Mouse (Mus musculus) Muller cell, postnatal 12 days (primary cell): ENCODE measurements around the gene Kalrn.

Source experiments
- DNase-seq: peaks from one replicate; pipeline ENCODE4 v3.0.0-alpha.2; 2015; ENCODE audit errors: inconsistent ontology term

Kalrn gene

DNA sequence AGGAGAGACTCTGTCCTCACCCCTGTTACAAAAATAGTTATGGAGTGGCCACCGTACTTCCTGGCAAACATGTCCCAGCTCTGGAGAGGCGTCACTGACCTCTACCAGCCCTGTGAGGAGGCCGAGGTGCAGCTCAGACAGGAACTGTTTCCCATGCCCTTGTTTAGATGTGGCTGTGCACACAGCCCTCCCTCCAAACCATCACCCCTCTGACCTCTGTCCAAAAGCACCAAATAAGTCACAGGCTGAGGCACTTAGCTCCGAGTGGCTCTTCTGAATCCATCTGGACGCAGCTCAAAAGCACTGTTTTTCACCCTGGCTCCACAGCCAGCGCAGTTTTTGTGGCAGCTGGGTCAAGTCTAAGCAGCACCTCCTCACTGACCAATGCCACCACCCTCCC is 220.6 kb downstream of the Kalrn start:
- DNase-seq, result no peak

- DNase-seq, result no peak
These were observed 221.7 kb downstream of the Kalrn start for GRCm38 (mm10) chr16:34351575-34352150.

GRCm38 (mm10) chr16:34347574-34347973 is 225.8 kb downstream of the Kalrn start:
- no peak for DNase-seq

GRCm38 (mm10) chr16:34344895-34345876 is 228.1 kb downstream of the Kalrn start:
- DNase-seq, result no peak

- peak; percentile 39 for DNase-seq
These were observed 229.4 kb downstream of the Kalrn start for GRCm38 (mm10) chr16:34343968-34344367.

DNA sequence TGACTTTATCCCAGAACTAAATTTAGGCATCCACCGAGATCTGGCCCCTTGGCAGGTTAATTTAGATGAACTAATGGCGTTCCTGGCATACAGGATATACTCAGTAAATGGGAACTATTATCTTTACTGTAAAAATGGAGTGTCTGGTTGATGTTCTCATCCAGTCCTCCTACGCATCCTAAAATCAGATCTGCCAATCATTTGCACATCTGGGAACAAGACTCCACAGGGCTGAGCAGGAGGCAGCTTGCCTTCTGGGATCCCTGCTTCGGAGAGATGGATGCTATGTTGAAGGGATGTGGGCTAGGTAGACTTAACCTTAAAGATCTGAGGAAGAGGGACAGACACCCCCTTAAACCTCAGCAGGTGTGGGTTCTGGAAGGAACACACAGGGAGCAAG is 230.2 kb downstream of the Kalrn start:
- no peak for DNase-seq

DNA sequence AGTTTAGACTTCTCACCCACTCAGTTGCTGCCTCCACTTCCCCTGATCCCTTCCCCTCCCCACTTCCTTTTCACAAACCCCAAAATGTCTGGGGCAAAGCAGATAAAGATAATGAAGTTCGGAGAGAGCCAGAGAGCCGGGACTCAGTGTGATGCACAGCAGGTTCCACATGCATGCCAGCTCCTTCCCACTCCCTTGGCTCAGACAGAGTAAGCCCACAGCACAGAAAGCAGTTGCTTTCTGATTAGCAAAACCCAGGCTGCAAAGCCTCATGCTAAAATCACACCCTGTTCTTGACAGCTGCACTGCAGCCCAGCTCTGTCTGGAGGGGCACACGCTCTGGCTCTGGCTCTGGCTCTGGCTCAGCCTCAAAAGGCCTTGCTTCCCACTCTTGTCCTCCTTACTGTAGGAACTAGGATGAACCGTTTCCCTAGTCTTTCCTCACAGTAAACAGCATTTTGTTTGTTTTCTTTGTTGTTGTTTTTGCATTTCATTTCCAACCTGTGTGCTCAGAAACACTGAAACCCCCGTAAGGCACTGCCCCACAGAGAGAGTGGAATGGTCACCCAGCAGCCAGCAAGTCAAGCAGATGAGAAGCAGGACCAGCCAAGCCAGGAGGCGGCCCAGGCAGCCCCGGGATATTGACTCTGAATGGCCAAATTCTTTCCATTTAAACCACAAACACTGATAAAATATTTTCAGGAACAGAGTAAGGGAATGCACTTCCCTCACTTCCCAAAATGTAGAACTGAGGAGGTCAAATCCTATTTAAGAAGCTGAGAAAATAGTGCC is 230.8 kb downstream of the Kalrn start:
- DNase-seq, result peak; percentile 36

GRCm38 (mm10) chr16:34334919-34335318 is 238.4 kb downstream of the Kalrn start:
- DNase-seq, result peak; percentile 20

DNA sequence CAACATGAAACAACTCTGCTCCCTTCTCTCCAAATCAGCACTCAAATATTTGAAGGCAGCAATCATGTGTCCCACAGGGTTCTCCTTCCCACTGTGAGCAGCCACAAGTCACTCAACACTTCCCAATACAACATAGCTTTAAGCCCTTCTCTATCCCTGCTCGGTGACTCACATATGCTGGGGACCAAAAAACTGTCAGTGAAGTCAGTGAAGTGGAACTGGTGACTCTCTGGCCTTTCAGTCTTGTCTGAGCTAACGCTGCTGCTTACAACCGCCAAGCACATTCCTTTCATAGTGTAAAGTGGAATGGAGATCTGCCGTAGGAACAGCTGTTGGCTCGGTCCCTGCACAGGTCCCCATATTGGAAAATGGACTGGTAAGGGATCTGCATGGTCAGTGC is 241.7 kb downstream of the Kalrn start:
- DNase-seq, result peak; percentile 90

- no peak for DNase-seq
These were observed 243.5 kb downstream of the Kalrn start for GRCm38 (mm10) chr16:34329876-34330275.

DNA sequence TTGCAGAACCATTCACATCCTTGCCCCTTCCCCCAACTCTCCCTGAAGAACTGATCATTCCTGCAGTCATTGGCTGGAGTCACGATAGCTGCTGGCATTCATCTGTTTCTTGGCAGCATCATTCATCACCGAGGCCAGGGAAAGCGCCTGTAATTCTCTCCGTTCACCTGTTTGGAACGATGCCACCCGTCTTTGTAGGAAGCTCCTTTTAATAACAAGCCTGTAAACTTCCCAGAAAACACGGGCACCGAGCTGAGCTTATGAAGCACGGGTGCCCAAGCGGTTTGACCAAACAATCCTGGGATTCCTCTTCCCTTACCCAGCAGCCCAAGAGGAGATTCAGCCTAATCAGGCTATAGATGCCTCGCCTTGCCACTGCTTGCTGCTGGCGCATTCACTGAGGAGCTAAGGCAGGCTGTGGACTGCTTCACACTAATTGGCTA is 243.9 kb downstream of the Kalrn start:
- peak; percentile 80 for DNase-seq

DNA sequence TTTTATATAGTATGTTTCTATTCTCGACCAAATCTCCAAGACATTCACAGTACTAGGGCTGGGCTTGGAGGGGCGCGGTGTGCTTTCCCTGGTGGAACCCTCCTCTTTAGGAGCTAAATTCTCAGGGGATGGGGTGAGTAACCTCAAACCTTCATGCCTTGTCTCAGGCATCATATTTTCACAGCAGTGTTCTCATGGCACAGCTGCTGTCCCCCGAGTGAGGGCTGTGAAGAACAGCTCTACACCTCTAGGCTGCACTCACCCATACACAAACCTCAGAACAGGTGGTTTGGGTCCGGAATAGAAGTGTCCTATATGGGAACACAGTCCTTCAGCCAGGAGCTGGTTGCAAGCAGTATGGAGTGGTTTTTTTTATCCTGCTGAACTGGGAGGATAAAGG is 245.4 kb downstream of the Kalrn start:
- no peak for DNase-seq

DNA sequence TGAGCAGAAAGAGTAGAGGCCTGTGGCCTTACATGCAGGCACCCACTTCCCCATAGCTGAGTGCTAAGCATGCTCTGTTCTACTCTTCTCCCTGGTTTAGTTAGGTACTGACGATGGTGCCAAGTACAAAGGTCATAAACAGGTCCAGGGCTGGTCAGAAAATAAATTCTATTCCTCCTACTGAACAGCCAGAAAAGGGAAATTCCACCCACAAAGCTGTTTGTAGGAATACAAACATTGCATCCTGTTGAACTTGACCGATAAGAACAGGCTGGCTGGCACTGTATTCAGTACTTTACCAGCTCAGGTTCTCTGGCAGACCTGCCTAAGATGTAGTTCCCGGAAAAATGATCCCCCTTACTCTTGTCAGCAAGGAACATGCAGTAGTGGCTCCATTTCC is 247.5 kb downstream of the Kalrn start:
- DNase-seq, result no peak

- no peak for DNase-seq
These were observed 248.2 kb downstream of the Kalrn start for GRCm38 (mm10) chr16:34325161-34325560.

GRCm38 (mm10) chr16:34324735-34325134 is 248.6 kb downstream of the Kalrn start:
- DNase-seq, result no peak

DNA sequence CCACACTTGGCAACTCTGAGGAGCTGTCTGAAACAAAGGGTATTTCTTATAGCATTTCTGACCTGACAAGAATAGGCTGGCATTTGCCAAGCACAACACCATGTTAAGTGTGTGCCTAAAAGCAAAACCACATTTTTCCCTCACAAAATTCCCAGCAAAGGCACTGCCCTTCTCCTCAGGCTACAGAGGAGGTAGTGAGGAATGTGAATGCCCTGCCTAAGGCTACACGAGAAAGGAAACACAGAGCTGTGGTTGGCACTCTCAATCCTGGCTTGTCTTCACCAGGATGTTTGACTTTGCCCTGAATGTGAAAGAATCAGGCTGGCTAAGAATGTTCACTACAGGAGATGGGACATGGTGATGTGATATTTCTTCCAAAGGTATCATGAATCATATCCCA is 249.8 kb downstream of the Kalrn start:
- no peak for DNase-seq

DNA sequence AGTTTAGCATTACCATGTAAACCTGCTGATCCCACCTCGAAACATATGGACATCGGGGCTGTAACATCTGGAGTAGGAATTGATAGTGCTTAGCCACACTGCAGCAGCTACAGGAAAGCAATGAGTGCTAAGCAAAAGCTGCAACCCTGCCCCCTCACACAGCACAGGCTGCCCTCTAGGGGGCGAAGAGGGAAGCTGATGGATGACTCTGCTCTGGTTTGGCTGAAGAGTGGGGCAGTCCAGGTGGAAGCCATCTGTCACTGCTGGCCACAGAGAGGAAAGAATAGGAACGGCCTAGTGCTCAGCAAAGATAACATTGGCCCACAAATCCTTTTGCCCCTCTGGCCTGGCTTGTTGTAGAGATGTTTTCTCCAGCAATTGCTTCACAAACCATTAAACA is 250.8 kb downstream of the Kalrn start:
- peak; percentile 44 for DNase-seq

DNA sequence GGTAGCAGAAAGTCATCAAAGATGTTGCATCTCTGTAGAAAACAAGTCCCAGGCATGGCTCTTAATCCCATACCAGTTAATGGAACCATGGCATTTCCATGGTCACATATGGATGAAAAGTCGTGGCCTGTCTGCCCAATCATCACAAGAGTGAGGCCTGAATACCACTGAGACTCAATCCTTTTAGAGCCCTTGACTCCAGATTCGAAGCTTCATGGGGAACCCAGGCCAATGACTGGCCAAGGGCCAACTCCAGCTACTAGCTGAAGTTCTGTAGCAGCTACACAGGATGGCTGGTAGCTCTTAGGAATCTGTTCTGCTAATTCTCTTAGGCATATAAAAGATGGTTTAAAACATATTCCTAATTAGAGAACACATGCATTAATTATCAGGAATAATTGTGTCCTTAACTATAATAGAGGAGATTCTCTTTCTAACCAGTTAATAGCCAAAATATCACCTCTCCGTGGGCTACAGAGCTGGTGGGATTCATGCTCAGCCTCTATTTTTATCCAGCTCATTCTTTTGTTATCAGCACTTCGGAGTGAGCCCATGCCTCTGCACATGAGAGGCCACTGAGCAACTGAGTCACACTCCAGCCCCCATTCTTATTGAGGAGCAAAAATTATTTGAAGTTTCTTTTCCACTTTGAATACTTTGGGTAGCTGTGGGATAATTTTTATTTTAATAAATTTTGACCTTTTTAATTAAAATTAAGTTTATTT is 252.1 kb downstream of the Kalrn start:
- DNase-seq, result no peak

GRCm38 (mm10) chr16:34320023-34320800 is 253.1 kb downstream of the Kalrn start:
- no peak for DNase-seq

DNA sequence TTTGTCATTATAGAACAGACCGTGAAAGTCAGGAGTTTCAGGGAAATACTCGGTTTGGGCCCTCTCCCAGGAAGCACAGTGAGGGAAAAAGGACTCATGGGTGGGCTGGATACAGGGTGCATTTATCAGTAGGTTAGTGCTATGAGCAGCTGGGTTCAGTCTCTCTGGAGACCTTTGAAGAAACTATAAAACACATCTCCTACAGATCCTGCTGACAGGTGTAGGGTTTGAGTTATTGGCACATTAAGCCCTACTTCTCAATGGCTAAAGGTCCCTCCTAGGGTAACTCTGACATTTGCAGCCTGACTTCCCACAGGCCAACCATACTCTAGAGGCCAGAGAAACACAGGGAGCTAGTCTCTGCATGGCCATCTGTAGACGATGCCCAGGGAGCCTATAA is 256.2 kb downstream of the Kalrn start:
- no peak for DNase-seq

GRCm38 (mm10) chr16:34316253-34316652 is 257.1 kb downstream of the Kalrn start:
- no peak for DNase-seq
